Mouse (Mus musculus) olfactory bulb, adult 2 months (tissue): ENCODE measurements around the gene Mlst8.

Experiments
- CTCF ChIP-seq: fragments of 200-500 bp; IDR thresholded peaks from 2 replicates; pipeline ENCODE4 v1.5.1; 2012; ENCODE audit warnings: low read depth, mild to moderate bottlenecking, low read length, moderate library complexity; ENCODE audit not compliant: insufficient read depth
- POLR2A ChIP-seq: fragments of 200-500 bp; IDR thresholded peaks from 2 replicates; pipeline ENCODE4 v1.6.1; 2012; ENCODE audit warnings: mild to moderate bottlenecking, low read depth, low read length, moderate library complexity; ENCODE audit not compliant: insufficient read depth

- TF ChIP-seq CTCF: no peak
- TF ChIP-seq POLR2A: no peak
Measured at GRCm38 (mm10) chr17:24442632-24443155, 36.2 kb downstream of the Mlst8 start, which contains the start of gene Dnase1l2.
